Mouse (Mus musculus): ENCODE measurements at regions not wholly inside any gene's neighbourhood (a gene's known extent, or its start where the extent isn't known, plus 50 kb on each side); places are given as distances from the start of the nearest gene placed in this dataset.

GRCm38 (mm10) chr1:168686821-168687220 lies 254.8 kb upstream of the Pbx1 start:
- TF ChIP-seq CTCF (IDR thresholded peaks at IDR 0.05; ENCODE audit: insufficient read depth, low read depth, low read length): no peak
- TF ChIP-seq POLR2A (IDR thresholded peaks at IDR 0.05; ENCODE audit: insufficient read depth, low read depth, low read length): no peak
